Mouse (Mus musculus) spleen, adult 2 months (tissue): ENCODE measurements around the gene Dazl.

Experiments
- CTCF ChIP-seq: fragments of 200-500 bp; IDR thresholded peaks from 2 replicates; pipeline ENCODE4 v1.5.1; 2011; ENCODE audit warnings: mild to moderate bottlenecking, inconsistent platforms; ENCODE audit not compliant: insufficient read depth, insufficient read length, insufficient replicate concordance; ENCODE audit errors: extremely low read depth
- POLR2A ChIP-seq: fragments of 200-500 bp; IDR thresholded peaks from 2 replicates; pipeline ENCODE4 v1.6.1; 2011; ENCODE audit warnings: low read depth, low read length, inconsistent platforms

DNA sequence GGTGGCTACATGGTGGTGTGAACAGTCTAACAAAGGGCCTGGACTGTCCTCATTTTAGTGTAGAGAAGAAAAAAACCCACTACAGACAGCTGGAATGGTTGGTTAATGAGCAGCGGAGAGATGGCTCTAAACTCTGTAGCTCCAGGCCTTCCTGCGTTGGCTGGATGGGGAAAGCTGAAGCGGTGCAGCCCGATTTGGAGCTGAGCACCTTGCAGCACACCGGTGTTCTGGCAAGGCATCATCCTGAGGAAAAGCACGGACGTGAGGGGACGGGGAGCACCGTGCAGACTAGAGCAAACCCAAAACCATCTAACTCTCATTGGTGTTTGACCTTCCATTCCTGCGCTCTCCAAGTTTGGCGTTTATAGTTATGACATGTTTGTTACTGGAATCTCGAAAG, 1.3 kb upstream of the Dazl start:
- TF ChIP-seq CTCF (no peak), POLR2A (no peak)
